Mouse (Mus musculus): Measurements from ENCODE around the gene Peli1. TPM values are rescaled to one million over a fixed set of nuclear protein-coding genes. Genes with fewer than 3 reads are reported as not detected.
"Not testable (repeated sequence)": the region's sequence is repeated elsewhere in the genome, so short reads cannot be mapped to it uniquely, and the experiment has no call there.

Gene Peli1
- polyA plus RNA-seq, 1 experiment = 113 TPM

DNA sequence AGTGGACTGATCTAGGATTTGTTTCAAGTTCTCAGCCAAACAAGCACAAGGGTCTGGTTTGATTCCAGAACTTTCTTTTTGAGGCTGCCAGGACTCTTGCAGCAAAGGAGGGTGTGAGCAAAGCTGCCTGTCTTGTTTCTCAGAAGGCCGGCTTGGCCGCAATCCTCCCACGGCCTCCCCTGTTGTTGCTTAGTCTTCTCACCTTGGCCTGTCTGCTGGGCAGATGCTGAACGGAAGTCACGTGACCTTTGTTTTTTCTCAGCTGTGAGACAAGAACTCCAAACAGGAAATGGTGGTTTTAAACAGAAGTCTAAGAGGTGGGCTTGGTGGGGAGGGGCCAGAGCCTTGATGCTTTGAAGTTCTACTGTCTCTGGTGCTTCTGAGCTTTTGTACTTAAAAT, 83.3 kb downstream of the Peli1 start:
- Histone ChIP-seq H3K4me1 (ENCODE audit: control insufficient read depth, insufficient read depth, insufficient read length, low read length) (no peaks in the 10 kb centered on the region; the same call in 1 of the 2 replicates), H3K27me3 (ENCODE audit: control insufficient read depth, insufficient read depth, low read length) (no peaks in the 10 kb centered on the region), H3K4me3 (ENCODE audit: low read depth, low read length) (no peak overlapping the region), H3K36me3 (ENCODE audit: control insufficient read depth, insufficient read depth, low read length) (no peaks in the 10 kb centered on the region), H3K27ac (ENCODE audit: insufficient read depth, low read depth, low read length) (peak overlapping the region; percentile 41; the same call in 1 of the 2 replicates)
- 56% methylated on average over 5 of the region's 5 CpGs for WGBS
- TF ChIP-seq POLR2A (IDR thresholded peaks at IDR 0.05; ENCODE audit: low read depth, low read length) = no peak
- TF ChIP-seq CTCF (IDR thresholded peaks at IDR 0.05; ENCODE audit: extremely low read depth, insufficient read length, insufficient replicate concordance, low read depth, low read length) = no peak

DNA sequence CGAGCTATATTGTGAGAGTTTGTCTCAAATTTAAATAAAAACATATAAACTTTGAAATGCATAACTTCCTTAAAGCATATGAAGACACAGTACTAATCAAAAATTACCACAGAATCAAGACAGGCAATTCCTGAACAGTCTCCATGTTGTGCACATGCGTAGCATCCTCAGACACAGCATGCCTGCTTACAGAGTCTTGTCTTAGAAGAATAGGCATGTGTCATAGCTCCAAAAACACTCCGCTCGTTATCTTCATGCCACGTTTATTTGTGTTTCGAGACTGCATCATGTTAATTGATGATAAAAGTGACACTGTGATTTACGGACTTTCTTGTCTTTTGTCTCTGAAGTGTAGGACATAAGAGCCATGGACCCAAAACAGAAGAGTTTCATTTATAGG, 84.0 kb downstream of the Peli1 start:
- Histone ChIP-seq H3K36me3 (ENCODE audit: control insufficient read depth, insufficient read depth, low read length) (no peaks in the 10 kb centered on the region), H3K4me1 (ENCODE audit: control insufficient read depth, insufficient read depth, insufficient read length, low read length) (no peaks in the 10 kb centered on the region; the same call in 1 of the 2 replicates), H3K27me3 (ENCODE audit: control insufficient read depth, insufficient read depth, low read length) (no peaks in the 10 kb centered on the region), H3K27ac (ENCODE audit: insufficient read depth, low read depth, low read length) (peak overlapping the region; percentile 27; the same call in 1 of the 2 replicates), H3K4me3 (ENCODE audit: low read depth, low read length) (no peak overlapping the region)
- WGBS = 86% methylated on average over 7 of the region's 7 CpGs
- TF ChIP-seq POLR2A (IDR thresholded peaks at IDR 0.05; ENCODE audit: low read depth, low read length) = no peak
- no peak for TF ChIP-seq CTCF (IDR thresholded peaks at IDR 0.05; ENCODE audit: extremely low read depth, insufficient read length, insufficient replicate concordance, low read depth, low read length)

DNA sequence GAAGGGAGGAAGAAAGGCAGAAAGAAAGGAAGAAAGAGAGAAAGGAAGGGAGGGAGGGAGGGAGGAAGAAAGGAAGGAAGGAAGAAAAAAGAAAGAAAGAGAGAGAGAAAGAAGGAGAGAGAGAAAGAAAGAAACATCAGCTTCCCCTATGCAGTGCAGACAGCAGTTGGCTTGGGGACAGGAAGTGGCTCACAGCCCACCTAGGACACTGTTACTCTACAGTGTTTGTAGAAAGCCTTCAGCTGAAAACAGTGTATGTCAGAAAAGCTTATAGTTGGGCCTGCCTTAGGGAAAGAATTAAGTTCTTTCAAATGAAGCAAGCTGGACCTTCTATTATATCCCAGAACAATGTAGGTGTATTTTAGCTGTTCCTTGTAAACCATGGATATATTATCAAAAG, 85.4 kb downstream of the Peli1 start:
- H3K27ac ChIP-seq (ENCODE audit: insufficient read depth, low read depth, low read length) = peak overlapping the region; percentile 4; the same call in 1 of the 2 replicates
- TF ChIP-seq CTCF (IDR thresholded peaks at IDR 0.05; ENCODE audit: extremely low read depth, insufficient read length, insufficient replicate concordance, low read depth, low read length) = no peak
- TF ChIP-seq POLR2A (IDR thresholded peaks at IDR 0.05; ENCODE audit: low read depth, low read length) = no peak
- no peaks in the 10 kb centered on the region; the same call in 1 of the 2 replicates for H3K4me1 ChIP-seq (ENCODE audit: control insufficient read depth, insufficient read depth, insufficient read length, low read length)
- H3K4me3 ChIP-seq (ENCODE audit: low read depth, low read length) = no peak overlapping the region
- H3K27me3 ChIP-seq (ENCODE audit: control insufficient read depth, insufficient read depth, low read length) = no peaks in the 10 kb centered on the region
- no peaks in the 10 kb centered on the region for H3K36me3 ChIP-seq (ENCODE audit: control insufficient read depth, insufficient read depth, low read length)

DNA sequence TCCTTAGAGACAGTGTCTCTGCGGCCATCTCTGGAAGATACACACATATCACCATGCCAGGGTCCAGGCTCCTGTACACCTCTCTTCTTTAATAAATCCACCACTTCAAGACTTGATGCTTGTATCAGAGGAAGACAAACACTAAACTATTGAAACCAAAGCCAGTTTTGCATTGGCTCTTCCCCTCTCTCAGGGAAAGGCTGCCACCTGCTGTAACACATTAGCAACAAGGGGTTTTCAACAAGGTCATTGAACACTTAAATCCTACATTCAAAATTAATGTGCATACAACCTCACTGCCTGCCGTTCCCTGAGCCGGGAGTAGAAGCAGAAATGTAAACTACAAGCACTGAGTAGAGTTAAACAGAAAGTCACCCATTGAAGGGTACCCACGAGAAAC, 87.3 kb downstream of the Peli1 start:
- 22% methylated on average over 4 of the region's 4 CpGs for WGBS
- H3K4me1 ChIP-seq (ENCODE audit: control insufficient read depth, insufficient read depth, insufficient read length, low read length) = no peaks in the 10 kb centered on the region; the same call in 1 of the 2 replicates
- no peaks in the 10 kb centered on the region for H3K27me3 ChIP-seq (ENCODE audit: control insufficient read depth, insufficient read depth, low read length)
- no peaks in the 10 kb centered on the region for H3K36me3 ChIP-seq (ENCODE audit: control insufficient read depth, insufficient read depth, low read length)
- no peak overlapping the region for H3K4me3 ChIP-seq (ENCODE audit: low read depth, low read length)
- H3K27ac ChIP-seq (ENCODE audit: insufficient read depth, low read depth, low read length) = no peak overlapping the region
- no peak for TF ChIP-seq POLR2A (IDR thresholded peaks at IDR 0.05; ENCODE audit: low read depth, low read length)
- TF ChIP-seq CTCF (IDR thresholded peaks at IDR 0.05; ENCODE audit: extremely low read depth, insufficient read length, insufficient replicate concordance, low read depth, low read length) = no peak

DNA sequence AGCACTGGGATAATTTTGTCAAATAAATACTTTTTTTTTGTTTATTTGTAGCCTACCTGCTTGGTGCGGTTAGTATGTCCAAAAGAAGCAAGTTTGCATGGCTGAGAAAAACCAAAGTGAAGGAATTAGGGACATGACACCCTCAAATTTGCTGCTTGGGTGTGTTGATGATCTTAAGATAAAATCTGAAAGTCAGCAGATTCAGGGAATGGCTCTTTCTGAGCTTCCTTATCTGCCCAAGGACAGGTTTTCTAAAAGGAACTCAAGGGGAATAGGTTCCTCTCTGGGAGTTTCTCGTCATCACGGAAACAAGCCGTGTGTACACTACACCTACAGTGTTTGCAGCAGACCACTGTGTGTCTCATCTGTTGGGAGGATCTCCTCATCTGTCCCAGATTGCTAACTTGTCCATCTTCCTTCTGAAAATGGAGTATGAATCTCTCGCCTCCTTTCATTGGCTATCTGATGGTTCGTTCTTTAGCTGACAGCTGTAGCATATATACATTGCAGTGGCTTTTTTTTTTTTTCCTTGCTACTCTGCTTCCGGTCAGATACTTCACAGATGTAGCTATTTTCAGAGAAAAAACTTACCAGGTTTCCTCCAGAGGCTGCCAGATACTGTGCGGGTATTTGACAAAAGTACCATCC, 88.0 kb downstream of the Peli1 start:
- Histone ChIP-seq H3K4me3 (ENCODE audit: low read depth, low read length) (no peak overlapping the region), H3K27ac (ENCODE audit: insufficient read depth, low read depth, low read length) (0 out of 2 replicates have a peak overlapping the region, but pooled peaks have one; percentile 12), H3K36me3 (ENCODE audit: control insufficient read depth, insufficient read depth, low read length) (no peaks in the 10 kb centered on the region), H3K4me1 (ENCODE audit: control insufficient read depth, insufficient read depth, insufficient read length, low read length) (no peaks in the 10 kb centered on the region; the same call in 1 of the 2 replicates), H3K27me3 (ENCODE audit: control insufficient read depth, insufficient read depth, low read length) (no peaks in the 10 kb centered on the region)
- no peak for TF ChIP-seq POLR2A (IDR thresholded peaks at IDR 0.05; ENCODE audit: low read depth, low read length)
- no peak for TF ChIP-seq CTCF (IDR thresholded peaks at IDR 0.05; ENCODE audit: extremely low read depth, insufficient read length, insufficient replicate concordance, low read depth, low read length)
- 78% methylated on average over 8 of the region's 8 CpGs for WGBS

DNA sequence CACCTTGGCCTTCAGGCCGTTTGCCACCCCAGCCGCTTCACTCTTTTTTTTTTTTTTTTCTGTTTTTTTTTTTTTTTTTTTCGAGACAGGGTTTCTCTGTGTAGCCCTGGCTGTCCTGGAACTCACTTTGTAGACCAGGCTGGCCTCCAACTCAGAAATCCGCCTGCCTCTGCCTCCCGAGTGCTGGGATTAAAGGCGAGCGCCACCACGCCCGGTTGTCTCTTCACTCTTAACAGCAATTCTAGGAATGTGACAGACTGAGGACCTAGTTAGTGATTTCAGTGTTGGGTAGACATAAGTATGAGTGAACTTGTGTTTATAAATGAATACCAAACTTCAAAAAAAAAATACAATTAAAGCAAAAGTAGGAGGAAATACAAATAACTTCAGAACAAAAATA, 88.8 kb downstream of the Peli1 start:
- H3K4me3 ChIP-seq (ENCODE audit: low read depth, low read length); H3K27me3 ChIP-seq (ENCODE audit: control insufficient read depth, insufficient read depth, low read length); H3K4me1 ChIP-seq (ENCODE audit: control insufficient read depth, insufficient read depth, insufficient read length, low read length); H3K27ac ChIP-seq (ENCODE audit: insufficient read depth, low read depth, low read length); H3K36me3 ChIP-seq (ENCODE audit: control insufficient read depth, insufficient read depth, low read length): not testable (repeated sequence)
- WGBS = 89% methylated on average over 8 of the region's 9 CpGs

DNA sequence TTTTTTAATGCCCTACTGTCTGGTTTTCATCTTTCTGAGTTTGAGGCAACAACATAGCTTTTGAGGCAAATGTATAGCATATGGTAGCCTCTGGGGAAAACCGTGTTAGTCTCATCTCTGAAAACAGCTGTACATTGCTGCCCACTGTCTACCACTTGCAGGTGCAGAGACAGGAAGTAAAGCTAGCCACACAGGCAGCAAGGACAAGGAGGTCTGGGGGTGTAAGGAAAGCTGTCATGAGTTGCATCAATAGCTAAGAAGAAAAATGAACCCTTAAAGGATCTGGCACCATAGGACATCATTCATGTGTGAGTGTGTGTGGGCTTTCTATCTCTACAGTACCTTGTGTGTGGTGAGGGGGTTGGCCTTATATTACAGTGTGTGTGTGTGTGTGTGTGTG, 89.6 kb downstream of the Peli1 start:
- H3K36me3 ChIP-seq (ENCODE audit: control insufficient read depth, insufficient read depth, low read length) = no peaks in the 10 kb centered on the region
- peak overlapping the region; percentile 70; the same call in 1 of the 2 replicates for H3K27ac ChIP-seq (ENCODE audit: insufficient read depth, low read depth, low read length)
- no peaks in the 10 kb centered on the region for H3K27me3 ChIP-seq (ENCODE audit: control insufficient read depth, insufficient read depth, low read length)
- H3K4me1 ChIP-seq (ENCODE audit: control insufficient read depth, insufficient read depth, insufficient read length, low read length) = no peaks in the 10 kb centered on the region
- TF ChIP-seq CTCF (IDR thresholded peaks at IDR 0.05; ENCODE audit: extremely low read depth, insufficient read length, insufficient replicate concordance, low read depth, low read length) = no peak
- no peak for TF ChIP-seq POLR2A (IDR thresholded peaks at IDR 0.05; ENCODE audit: low read depth, low read length)
- no peak overlapping the region for H3K4me3 ChIP-seq (ENCODE audit: low read depth, low read length)
- 44% methylated on average over 1 of the region's 1 CpGs for WGBS
